Mouse (Mus musculus): ENCODE data around the gene Nupr1l.
"Not testable (repeated sequence)": the region's sequence is repeated elsewhere in the genome, so short reads cannot be mapped to it uniquely, and the experiment has no call there.

The Nupr1l gene

GRCm38 (mm10) chr5:129908242-129908965 lies at the start of gene Nupr1l:
Gene Nupr1l, plus strand, starts transcription at chr5:129908540.
- DNase-seq (ENCODE audit: low spot score in 2 of 2) = peak; percentile 84 to 86

GRCm38 (mm10) chr5:129862325-129862724 lies 46.0 kb upstream of the Nupr1l start:
- no peak for DNase-seq (ENCODE audit: low spot score in 2 of 2)

GRCm38 (mm10) chr5:129864467-129864866 lies 43.9 kb upstream of the Nupr1l start:
- no peak for DNase-seq (ENCODE audit: low spot score in 2 of 2)

- DNase-seq (ENCODE audit: low spot score in 2 of 2) = no peak
Measured at GRCm38 (mm10) chr5:129865841-129866240, 42.5 kb upstream of the Nupr1l start.

GRCm38 (mm10) chr5:129869238-129869995 lies 38.9 kb upstream of the Nupr1l start:
- no peak for DNase-seq (ENCODE audit: low spot score in 2 of 2)

GRCm38 (mm10) chr5:129871238-129871637 lies 37.1 kb upstream of the Nupr1l start:
- DNase-seq (ENCODE audit: low spot score in 2 of 2) = no peak

GRCm38 (mm10) chr5:129873942-129874341 lies 34.4 kb upstream of the Nupr1l start:
- no peak for DNase-seq (ENCODE audit: low spot score in 2 of 2)

GRCm38 (mm10) chr5:129875098-129875497 lies 33.2 kb upstream of the Nupr1l start:
- no peak for DNase-seq (ENCODE audit: low spot score in 2 of 2)

GRCm38 (mm10) chr5:129877731-129878455 lies 30.4 kb upstream of the Nupr1l start:
- DNase-seq (ENCODE audit: low spot score in 2 of 2) = no peak

- DNase-seq (ENCODE audit: low spot score in 2 of 2) = peak in 1 of 2 experiments; percentile 16
Measured at GRCm38 (mm10) chr5:129878946-129879345, 29.4 kb upstream of the Nupr1l start.

GRCm38 (mm10) chr5:129879888-129880287 lies 28.5 kb upstream of the Nupr1l start:
- no peak for DNase-seq (ENCODE audit: low spot score in 2 of 2)

- DNase-seq (ENCODE audit: low spot score in 2 of 2) = no peak
Measured at GRCm38 (mm10) chr5:129886271-129886670, 22.1 kb upstream of the Nupr1l start.

GRCm38 (mm10) chr5:129886911-129887636 lies 21.3 kb upstream of the Nupr1l start, which contains the start of gene Chchd2:
Gene Chchd2, minus strand, starts transcription at chr5:129887470.
- peak; percentile 87 to 91 for DNase-seq (ENCODE audit: low spot score in 2 of 2)

- not testable (repeated sequence) for DNase-seq (ENCODE audit: low spot score in 2 of 2)
Measured at GRCm38 (mm10) chr5:129890390-129890789, 17.9 kb upstream of the Nupr1l start.

- DNase-seq (ENCODE audit: low spot score in 2 of 2) = peak; percentile 82
Measured at GRCm38 (mm10) chr5:129895198-129896088, 12.9 kb upstream of the Nupr1l start, which contains the start of gene Zbed5. Gene Zbed5, plus strand, starts transcription at chr5:129895723.

GRCm38 (mm10) chr5:129898449-129898848 lies 9.9 kb upstream of the Nupr1l start, which contains the start of gene Phkg1:
Gene Phkg1, minus strand, starts transcription at chr5:129898549.
- no peak for DNase-seq (ENCODE audit: low spot score in 2 of 2)

- no peak for DNase-seq (ENCODE audit: low spot score in 2 of 2)
Measured at GRCm38 (mm10) chr5:129907775-129908174, 565 bp upstream of the Nupr1l start.

- no peak for DNase-seq (ENCODE audit: low spot score in 2 of 2)
Measured at GRCm38 (mm10) chr5:129909147-129909546, 807 bp downstream of the Nupr1l start.

GRCm38 (mm10) chr5:129909591-129909990 lies 1.3 kb downstream of the Nupr1l start:
- DNase-seq (ENCODE audit: low spot score in 2 of 2) = no peak

GRCm38 (mm10) chr5:129914024-129914423 lies 5.7 kb downstream of the Nupr1l start:
- DNase-seq (ENCODE audit: low spot score in 2 of 2) = no peak

All from urinary bladder, adult 18-20 months (tissue).